Mouse (Mus musculus) thymus, postnatal 4 days (tissue): ENCODE data around the gene Camkk2.

Source experiments
- DNase-seq: peaks from one replicate; pipeline ENCODE4 v3.0.0; 2021

Camkk2 gene

GRCm38 (mm10) chr5:122779277-122779834 is at the start of gene Camkk2:
Gene Camkk2, minus strand, starts transcription at chr5:122779409.
- DNase-seq, result peak; percentile 88

- no peak for DNase-seq
These were observed 45.9 kb upstream of the Camkk2 start for GRCm38 (mm10) chr5:122825099-122825498.

- DNase-seq, result peak; percentile 59
These were observed 45.2 kb upstream of the Camkk2 start for GRCm38 (mm10) chr5:122824450-122824849.

GRCm38 (mm10) chr5:122823976-122824375 is 44.8 kb upstream of the Camkk2 start:
- peak; percentile 56 for DNase-seq

DNA sequence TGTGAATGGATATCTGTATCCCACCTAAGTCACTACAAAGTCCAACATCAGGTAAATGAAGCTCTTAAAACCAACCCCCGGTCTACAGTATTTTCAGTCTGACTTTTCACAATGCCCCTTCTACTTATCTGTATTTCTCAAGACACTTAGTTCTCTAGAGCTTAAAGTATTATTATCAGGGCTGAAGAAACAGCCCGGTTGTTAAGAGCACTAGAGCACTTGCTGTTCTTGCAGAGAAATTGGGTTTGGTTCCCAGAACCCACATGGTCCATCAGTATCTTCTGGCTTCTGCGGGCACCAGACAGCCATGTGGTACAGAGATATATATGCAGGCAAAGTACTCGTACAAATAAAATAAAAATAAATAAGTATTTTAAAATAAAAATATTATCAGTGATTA is 43.2 kb upstream of the Camkk2 start:
- no peak for DNase-seq

GRCm38 (mm10) chr5:122821524-122821885 is 42.3 kb upstream of the Camkk2 start:
- no peak for DNase-seq

- DNase-seq, result peak; percentile 97
These were observed 41.7 kb upstream of the Camkk2 start, which contains the start of gene Anapc5 for GRCm38 (mm10) chr5:122820777-122821523. Gene Anapc5, minus strand, starts transcription at chr5:122821339.

DNA sequence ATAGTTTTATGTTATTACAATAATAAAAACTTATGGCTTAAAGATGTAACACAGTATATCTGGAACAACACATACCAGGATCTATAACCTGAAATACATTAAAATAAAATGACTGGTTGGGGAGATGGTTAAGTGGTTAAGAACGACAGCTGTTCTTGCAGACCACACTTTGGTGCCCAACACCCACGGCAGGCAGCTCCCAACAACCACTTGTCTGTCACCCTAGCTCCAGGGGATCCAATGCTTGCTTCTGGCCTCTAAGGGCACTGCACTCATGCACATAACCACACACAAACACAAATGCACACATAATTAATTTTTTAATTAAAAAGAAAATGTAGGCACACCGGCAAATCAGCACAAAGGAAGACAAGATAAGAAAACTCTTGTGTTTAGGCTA is 33.5 kb upstream of the Camkk2 start:
- DNase-seq, result no peak

GRCm38 (mm10) chr5:122811364-122812079 is 32.3 kb upstream of the Camkk2 start:
- DNase-seq, result peak; percentile 90

GRCm38 (mm10) chr5:122805503-122805902 is 26.3 kb upstream of the Camkk2 start:
- DNase-seq, result no peak

GRCm38 (mm10) chr5:122802706-122803105 is 23.5 kb upstream of the Camkk2 start:
- DNase-seq, result no peak

DNA sequence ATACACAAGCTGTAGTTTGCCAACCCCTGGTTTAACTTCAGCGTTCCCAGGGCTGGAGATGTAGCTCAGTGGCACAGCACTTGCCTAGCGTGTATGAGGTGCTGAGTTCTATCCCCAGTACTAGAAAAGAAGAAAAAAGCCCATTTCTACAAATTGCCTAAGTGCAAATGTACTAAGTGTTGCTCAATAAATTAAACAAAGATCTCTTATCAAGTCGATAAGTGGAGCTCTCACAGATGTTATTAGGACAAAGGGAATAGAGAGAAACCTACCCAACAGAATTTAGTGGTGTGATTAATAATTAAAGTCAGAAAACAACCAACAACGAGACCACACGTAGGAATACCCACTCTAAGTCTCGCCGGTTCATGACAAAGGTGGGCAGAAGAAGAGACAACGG is 22.5 kb upstream of the Camkk2 start:
- no peak for DNase-seq

DNA sequence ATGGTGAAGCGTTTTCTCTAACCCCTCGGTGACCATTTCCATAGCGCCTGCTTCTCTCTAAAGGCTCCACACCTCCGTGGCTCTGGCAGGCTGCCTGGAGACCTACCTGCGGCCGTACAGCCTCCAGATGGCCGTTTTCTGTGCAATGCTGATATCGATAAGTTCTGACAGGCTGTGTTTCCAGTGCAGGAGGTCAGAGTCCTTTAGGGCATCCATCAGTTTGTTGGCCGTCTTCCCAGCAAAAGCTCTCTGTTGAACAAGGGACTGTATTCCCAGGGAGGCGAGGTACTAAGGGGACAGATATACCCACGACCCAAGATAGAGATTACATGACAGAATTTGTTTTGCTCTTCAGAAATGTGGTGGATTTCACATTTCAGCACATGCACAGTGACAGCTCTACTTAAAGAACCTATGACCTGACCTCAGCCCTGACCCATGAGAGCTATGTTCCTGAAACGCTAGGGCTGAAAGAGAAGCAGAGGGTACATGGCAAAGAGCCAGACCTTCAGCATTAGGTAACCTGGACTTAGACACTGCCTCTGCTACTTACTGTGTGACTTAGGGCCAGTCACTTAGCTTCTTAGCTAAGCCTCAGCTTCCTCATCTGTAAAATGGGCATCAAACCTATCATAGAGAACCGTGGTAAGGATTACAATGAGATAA is 21.3 kb upstream of the Camkk2 start:
- no peak for DNase-seq

DNA sequence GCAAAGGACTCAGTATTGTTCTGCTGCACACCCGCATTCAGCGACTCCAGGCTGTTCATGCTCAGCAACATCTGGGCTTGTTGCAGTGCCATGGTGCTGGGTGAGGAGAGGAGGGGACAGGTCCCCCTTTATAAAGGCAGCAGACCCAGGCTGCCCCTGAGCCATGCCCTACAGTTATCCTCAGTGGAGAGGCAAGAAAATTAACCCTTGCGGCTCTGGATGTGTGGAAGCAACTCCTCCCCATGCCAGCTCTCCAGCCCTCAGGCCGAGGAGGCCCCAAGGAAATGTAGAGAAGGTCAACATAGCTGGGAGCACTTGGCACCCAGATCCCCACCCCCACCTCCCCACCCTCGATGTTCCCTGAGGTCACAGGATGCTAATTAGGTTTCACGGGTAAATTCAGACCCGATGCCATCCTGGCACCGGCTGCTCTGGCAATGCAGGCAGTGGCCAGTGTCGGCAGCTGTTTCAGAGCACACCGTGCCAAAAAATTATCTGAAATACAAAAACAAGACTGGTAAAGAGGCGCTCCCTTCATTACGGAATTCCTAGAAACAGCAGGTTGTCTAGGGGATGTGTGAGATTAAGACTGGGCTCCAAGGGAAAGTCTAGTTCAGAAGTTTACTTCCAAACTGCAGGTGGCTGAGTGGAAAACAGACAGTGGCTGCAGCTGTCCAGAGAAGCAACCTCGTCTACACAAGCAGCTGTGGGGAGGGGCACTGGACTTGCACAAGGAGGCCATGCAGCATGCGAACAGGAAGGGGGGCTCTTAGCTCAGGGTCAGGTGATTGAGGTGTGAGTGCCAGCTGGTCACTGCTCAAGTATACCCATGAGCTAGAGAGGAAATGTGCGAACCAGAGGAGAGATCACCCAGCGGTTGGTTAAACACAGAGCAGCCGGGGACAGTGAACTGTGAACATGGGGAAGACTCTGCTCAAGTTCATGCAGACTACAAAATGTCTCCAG is 20.5 kb upstream of the Camkk2 start:
- DNase-seq, result no peak

DNA sequence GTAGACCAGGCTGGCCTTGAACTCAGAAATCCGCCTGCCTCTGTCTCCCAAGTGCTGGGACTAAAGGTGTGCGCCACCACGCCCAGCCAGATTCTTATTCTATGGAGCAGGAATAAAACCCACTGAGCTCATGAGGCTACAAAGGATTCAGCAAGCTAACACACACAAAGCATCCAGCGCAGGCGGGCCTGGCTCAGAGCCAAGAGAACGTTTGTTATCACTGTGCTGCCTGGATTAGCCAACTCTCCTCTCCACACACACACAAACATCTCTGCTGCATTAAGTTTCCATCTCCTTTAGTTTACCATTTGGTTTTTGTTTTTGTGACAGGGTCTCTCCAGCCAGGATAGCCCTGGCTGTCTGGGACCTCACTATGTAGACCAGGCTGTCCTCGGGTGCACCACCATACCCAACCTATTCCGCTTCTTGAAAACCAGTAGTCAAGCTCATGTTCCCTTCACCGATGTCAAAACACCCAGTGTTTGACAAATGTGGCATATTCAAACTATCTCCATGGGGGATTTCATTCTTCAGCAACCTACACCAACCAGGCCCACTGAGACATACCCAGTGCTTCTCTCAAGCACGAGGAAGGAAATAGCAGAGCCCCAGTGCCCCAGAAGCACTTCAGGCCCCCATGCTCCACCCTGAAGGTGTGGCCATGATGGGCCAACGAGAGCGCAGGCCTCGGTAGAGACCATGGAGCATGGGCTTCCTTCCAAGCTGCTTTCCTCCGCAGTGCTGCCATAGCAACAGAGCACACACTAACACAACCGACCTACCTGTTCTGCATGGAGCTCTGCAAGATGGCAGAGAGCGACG is 19.6 kb upstream of the Camkk2 start:
- no peak for DNase-seq

DNA sequence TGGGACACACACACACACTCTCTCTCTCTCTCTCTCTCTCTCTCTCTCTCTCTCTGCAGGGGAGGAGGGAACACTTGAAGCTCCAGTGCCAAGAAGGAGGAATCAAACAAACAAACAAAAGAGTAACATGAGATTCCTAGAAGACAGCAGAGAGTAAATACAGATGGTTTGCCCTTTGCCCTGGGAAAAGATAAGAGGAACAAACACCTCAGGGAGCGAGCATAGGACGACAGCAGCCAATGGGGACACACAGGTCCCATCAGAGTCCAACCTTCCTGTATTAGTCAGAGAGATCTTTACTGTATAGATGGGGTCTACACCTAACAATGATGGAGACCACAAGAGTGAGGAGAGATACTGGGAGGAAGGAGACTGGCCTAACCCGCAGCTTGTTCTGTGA is 18.7 kb upstream of the Camkk2 start:
- DNase-seq, result no peak

GRCm38 (mm10) chr5:122788696-122789095 is 9.5 kb upstream of the Camkk2 start:
- DNase-seq, result no peak

DNA sequence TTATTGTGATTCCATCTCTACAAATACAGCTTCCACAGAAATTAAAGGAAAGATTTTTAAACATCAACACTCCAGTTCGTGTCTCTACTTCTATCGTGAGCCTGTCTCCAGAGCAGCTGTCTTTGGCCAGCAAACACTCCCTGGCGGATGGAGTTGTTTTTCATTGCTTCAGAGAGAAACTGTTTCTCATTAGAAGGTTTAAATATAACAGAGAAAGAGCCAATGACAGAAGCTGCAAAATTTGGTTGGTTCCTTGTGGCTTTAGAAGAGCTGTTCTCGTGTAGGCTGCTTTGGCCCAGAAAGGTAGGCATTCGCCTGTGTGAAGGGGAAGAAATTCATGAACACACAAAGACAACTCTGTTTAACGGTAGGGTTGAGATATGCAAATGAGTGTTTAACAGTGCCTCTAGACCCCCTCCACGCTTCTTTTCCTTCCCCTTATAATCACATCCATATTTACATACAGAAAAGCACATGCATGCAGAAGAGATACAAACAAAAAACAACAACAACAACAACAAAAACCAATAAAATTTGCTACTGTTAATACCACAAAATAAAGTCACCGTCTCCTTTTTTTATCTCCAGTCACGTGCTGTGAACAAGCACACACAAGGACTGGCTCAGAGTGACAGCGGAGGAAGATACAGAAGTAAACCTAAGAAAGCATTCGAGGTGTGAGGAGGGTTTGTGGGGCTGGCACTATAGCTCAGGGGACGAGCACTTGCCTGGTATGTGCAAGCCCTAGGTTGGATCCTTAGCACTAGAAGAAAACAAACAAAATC is 7.0 kb upstream of the Camkk2 start:
- no peak for DNase-seq

DNA sequence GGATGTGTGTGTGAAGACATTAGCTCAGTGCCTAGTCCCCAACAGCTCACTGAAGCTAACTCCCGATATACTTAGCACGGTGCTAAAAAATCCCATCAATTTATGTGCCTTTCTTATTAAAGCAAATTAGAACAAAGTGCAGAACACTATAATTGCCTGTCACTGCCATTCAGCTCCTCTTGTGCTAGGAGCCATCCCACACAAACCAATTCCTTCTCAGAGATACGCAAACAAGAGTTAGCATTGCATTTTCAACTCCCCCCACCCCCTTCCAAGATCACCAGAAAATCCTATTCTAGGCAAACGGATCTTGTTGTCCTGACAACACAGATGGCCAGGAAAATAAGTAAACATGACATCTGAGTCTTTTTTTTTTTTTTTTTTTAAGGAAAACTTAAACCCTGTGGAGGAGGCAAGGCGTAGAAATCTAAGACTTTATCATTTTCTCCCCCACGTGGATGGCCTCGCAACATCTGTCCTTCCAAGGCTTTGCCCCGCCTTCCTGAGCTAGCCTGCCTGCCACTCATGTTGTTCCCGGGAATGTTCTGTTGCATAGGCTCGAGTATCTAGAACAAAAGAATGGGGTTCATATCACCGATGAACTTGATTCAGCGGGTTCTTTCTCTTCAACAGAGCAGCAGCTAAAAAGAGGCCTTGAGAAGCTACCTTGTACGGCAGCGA is 4.7 kb upstream of the Camkk2 start:
- no peak for DNase-seq

DNA sequence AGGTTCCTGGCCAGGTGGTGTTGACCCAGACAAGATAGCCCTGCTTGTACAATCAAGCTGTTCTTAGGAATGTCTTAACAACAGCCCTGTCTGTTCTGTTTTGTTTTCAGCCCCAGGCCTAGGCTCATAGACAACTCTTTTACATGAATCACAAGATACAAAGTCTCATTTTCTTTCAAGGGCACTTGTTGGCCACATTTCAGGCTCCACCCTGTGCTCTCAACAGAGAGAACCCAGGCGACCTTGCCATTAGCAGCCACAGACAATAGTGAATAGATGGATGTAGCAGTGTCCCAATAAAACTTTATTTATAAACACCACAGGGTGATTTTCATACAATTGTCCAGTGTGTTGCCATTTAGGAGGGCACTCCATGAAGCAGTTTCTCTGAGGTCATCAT is 2.9 kb upstream of the Camkk2 start:
- DNase-seq, result no peak
